Mouse (Mus musculus): ENCODE measurements at regions not wholly inside any gene's neighbourhood (a gene's known extent, or its start where the extent isn't known, plus 50 kb on each side); places are given as distances from the start of the nearest gene placed in this dataset.

- DNase-seq (ENCODE audit: low spot score in 2 of 2): no peak
These were observed 67.9 kb upstream of the Gm6993 start for GRCm38 (mm10) chr12:31172451-31173318.

DNA sequence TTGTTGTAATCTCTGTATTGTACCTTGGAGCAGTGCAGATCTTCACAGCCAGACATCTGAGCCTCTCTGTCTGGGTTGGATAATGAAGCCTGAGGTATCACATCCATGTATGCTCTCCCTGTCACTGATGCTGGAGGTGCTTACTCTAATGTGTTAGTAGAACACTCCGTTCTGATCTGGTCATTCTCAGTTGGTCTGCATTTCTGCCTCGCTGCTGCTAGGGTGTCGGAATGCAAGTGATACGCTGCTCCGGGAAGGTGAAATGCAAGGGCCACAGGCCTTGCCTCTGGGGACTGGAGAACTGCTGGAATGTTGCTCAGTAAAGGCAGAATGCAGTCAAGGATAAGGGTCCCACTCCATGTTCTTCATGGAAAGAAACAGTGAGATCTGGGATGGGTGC lies 67.1 kb upstream of the Gm6993 start:
- no peak for DNase-seq (ENCODE audit: low spot score in 2 of 2)

- no peak for DNase-seq (ENCODE audit: low spot score in 2 of 2)
These were observed 61.0 kb upstream of the Gm6993 start for GRCm38 (mm10) chr12:31179536-31179935.

DNA sequence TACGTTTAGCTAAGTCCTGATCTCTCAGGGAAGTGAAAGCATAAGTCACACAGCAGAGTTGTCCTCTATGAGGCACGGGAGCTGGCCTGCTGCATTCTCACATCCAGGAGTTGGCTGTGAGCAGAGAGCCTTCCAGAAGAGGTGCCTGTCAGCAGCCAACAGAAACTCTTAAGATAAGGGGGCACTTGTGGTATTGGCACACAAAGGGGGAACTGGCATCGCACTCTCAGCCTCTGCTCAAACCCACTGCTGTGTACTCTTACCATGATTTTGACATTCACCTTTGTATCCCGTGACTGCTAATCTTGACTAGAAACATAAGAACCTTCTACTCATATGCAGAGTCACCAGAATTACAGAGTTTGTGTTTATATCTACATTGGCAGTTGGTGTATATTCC lies 56.9 kb upstream of the Gm6993 start:
- no peak for DNase-seq (ENCODE audit: low spot score in 2 of 2)

GRCm38 (mm10) chr12:31184217-31184975 lies 56.2 kb upstream of the Gm6993 start:
- peak; percentile 16 to 22 for DNase-seq (ENCODE audit: low spot score in 2 of 2)

DNA sequence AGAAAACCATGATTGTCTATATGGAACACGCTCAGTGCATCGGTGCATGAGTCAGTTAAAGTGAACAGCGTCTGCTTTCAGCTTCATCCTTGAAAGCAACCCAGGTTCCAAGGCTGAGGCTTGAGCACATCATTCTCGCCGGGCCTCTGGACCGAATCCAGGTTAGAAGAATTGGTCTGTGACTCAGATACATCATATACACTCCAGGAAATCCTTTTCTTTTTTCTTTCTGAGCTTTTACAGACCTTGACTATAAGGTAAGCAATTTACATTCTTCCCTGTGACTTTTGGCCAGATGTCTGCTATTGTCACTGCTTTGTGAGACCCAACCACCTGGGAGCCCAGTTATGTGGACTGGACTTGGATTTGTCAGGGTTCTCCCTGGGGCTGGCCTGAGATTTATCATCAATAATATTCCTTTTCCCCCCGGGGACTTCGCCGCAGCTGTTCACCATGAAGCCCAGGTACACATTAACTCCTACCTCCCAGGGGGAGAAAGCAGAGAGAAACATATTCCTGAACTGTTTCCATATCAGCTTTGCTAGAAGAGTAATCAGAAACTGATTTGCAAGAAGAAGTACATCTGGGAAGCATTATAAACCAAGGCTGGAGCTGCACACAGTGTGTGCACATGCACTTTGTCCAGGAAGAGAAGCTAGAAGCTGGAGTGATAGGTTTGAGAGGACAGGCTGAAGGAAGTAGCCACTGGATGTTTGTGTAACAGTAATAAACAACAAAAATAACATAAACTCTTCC lies 55.2 kb upstream of the Gm6993 start:
- DNase-seq (ENCODE audit: low spot score in 2 of 2): no peak

- no peak for DNase-seq (ENCODE audit: low spot score in 2 of 2)
These were observed 54.4 kb upstream of the Gm6993 start for GRCm38 (mm10) chr12:31185933-31186845.

- DNase-seq (ENCODE audit: low spot score in 2 of 2): no peak
These were observed 52.5 kb upstream of the Gm6993 start for GRCm38 (mm10) chr12:31188011-31188576.

DNA sequence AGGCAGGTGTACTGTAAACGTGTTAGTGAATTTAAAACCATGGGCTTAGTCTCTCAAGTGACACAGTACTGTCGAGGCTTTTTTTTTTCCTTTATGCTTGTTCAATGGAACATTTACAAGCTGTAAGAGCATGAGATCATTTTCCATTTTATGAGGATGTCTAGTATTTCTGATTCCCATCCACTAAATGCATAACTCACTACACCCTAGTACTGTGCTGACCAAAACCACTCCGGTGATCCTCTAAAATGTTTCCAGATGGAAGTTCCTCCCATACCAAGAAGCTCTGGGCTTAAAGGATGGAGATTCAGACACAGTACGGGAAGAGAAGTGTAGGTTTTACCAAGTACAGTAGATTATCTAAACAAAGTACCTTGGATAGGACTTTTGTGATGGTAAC lies 50.3 kb upstream of the Gm6993 start:
- no peak for DNase-seq (ENCODE audit: low spot score in 2 of 2)

Data from layer of hippocampus, postnatal 10 days (tissue).